Mouse (Mus musculus) spleen, embryonic (tissue): ENCODE results near the gene Hnrnpll.

Experiments used
- CTCF ChIA-PET: fragments of 350-600 bp; sonication (Branson Sonifier 250); formaldehyde crosslinking; loops from one replicate; lab custom pipeline; 2022; lab: Charles Lee

Gene Hnrnpll

GRCm38 (mm10) chr17:80061783-80062619 lies at the start of gene Hnrnpll:
TSS of gene Hnrnpll (minus strand) at chr17:80062334.
- CTCF ChIA-PET, result interaction anchor here (0.6 kb wide), 1 partner anchor 14 kb away, joined by 3 read pairs; no protein-coding TSS in a partner anchor

- CTCF ChIA-PET, result no interaction called here
Observed at GRCm38 (mm10) chr17:80105348-80105978, 43.3 kb upstream of the Hnrnpll start.

DNA sequence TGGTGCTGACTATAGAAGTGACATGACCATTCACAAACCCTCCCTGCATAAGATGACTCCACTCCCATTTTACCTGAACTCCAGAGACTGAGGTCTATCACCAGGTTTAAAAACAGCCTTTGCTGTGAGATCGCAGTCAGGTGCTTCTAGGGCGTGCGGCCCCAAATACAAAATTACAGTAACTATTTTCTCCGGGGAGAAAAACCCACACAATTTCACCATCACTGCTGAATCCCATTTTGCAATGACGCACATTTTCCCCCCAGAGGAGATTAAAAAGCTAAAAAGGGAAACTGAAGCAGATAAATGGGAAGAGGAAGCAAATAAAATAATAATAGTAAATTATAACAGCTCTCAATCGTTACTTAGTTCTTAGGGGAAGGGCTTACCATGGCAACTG lies 37.7 kb upstream of the Hnrnpll start:
- CTCF ChIA-PET, result no interaction called here

DNA sequence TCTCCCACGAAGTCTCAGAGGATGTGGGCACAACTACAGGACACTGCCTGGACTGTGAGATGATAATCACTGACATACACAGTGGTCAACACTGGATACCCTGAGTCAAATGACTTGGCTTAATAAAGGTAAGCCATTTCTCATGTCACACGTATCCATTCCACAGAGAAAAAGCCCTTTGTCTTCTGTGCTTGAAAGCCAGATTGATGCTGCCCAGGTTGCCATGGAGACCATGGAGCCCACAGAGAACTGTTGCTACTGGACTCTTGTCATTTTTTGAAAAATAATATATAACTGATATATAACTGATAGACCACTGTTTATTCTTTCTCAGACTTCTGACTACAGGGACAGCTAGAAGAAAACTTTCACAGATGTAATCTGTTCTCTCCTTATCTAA lies 35.1 kb upstream of the Hnrnpll start:
- CTCF ChIA-PET, result interaction anchor here (1.1 kb wide), 1 partner anchor 15 kb away, joined by 4 read pairs; no protein-coding TSS in a partner anchor

- CTCF ChIA-PET, result interaction anchor here (0.6 to 1.1 kb wide), 3 partner anchors 15 to 463 kb away, joined by 4 to 5 read pairs (median 5); no protein-coding TSS in a partner anchor
Observed at GRCm38 (mm10) chr17:80096720-80097114, 34.6 kb upstream of the Hnrnpll start.

DNA sequence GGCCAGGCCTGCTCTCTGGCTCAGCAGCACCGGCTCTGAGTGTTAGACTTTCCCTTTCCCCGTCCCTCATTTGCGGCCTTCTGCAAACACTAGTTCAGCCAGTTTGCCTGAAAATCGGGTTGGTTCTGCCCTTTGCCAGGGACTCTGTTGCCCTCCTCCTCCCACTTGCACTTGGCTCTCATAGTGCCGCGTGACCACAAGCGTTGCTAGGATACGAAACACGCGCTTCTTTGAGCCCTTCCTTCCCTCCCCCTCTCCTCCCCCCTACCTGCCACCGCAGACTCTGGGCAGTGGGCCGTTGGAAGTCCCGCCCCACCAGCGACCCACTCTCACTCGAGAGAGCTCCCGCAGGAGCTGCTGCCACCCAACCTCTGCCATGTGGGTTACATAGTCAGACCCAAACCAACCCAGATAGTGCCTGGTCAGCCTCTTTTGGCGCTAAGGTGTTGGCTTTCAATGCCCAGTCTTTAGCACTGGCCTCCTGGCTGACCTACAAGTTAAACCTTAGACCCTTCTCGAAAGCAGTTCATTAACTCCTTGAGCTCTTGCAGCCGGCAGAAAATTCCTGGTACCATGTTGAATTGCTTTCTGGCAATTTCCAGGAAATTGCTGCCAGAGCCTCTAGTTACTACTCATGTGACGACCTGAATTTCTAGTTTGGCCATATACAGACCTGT lies 34.0 kb upstream of the Hnrnpll start:
- CTCF ChIA-PET, result interaction anchor here (0.6 to 1.1 kb wide), 3 partner anchors 16 to 463 kb away, joined by 4 to 5 read pairs (median 5); no protein-coding TSS in a partner anchor

- CTCF ChIA-PET, result no interaction called here
Observed at GRCm38 (mm10) chr17:80095254-80095899, 33.2 kb upstream of the Hnrnpll start.

GRCm38 (mm10) chr17:80091879-80092549 lies 29.9 kb upstream of the Hnrnpll start:
- CTCF ChIA-PET, result no interaction called here

- CTCF ChIA-PET, result no interaction called here
Observed at GRCm38 (mm10) chr17:80090551-80090950, 28.4 kb upstream of the Hnrnpll start.

DNA sequence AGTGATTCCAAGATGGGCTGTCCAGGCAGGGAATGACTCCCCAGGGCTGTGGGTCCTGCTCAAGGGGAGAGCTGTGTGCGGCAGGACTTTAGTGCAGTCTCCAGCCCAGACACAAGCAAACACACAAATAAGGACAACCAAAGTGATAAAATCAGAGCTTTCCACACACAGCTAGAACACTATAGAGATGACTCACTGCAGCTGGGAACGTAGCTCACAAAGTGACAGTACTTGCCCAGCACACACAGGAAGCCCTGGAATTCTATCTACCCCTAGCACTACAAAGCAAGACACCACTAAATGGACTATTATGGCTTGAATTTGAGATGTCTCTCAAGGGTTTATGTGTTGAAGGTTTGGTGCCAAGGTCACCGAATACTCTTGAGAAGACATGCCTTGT lies 26.0 kb upstream of the Hnrnpll start:
- CTCF ChIA-PET, result no interaction called here

DNA sequence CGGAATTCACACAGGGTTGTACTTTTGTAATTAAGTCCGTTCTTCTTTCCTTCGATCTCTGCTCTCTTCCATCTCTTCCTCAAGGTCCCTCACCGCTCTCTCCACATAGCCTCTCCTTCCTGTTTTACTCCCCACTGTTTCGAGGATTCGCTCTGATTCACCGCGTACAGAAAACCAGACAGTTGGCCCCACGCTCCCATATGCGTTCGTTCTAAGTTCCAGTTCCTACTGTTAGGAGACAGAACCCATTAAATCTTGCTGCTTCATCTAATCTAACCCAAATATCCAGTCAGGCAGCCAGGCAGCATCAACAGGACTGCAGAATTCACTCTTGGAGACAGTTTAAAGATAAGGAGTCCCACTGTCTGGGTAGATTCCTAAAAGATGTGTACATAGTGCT lies 24.5 kb upstream of the Hnrnpll start:
- CTCF ChIA-PET, result no interaction called here

DNA sequence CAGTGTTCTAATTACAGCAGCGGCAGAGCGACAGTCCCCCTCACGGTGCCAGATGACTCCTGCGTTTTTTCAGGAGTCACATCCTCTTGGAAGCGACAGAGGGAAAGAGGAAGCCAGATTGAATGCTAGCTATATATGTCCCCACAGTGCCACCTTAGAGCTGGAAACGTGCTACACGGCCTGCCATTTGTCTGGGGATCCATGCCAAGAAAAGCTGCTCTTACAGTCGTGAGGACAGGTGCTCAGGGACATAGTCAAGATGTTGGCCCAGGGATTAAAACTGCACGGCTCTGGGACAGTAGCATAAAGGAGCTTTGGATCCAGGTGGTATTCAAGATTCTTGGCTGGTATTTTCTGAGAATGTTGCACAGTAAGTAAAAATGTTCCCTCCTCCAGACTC lies 22.3 kb upstream of the Hnrnpll start:
- CTCF ChIA-PET, result no interaction called here

DNA sequence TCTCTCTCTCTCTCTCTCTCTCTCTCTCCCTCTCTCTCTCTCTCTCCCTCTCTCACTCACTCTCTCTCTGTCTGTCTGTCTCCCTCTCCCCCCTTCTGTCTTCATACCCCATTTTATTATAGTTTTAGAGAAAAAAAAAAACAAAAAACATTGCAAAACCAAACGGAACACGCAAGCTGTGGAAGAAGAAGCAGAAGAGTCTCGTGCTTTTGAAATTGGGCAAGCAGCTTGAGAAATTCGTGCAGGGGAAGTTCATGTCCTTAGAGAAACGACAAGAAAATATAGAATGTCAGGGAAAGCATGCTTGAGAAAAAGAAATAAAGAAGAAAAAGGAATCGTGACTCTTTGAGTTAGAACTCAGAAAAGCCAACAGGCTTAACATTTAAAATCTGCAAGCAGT lies 21.1 kb upstream of the Hnrnpll start:
- CTCF ChIA-PET, result interaction anchor here (0.7 kb wide), 1 partner anchor 1755 kb away, joined by 4 read pairs; no protein-coding TSS in a partner anchor

GRCm38 (mm10) chr17:80078726-80079125 lies 16.6 kb upstream of the Hnrnpll start:
- CTCF ChIA-PET, result interaction anchor here (0.6 kb wide), 1 partner anchor 39 kb away, joined by 7 read pairs; no protein-coding TSS in a partner anchor

GRCm38 (mm10) chr17:80067257-80067656 lies 5.1 kb upstream of the Hnrnpll start:
- CTCF ChIA-PET, result no interaction called here

DNA sequence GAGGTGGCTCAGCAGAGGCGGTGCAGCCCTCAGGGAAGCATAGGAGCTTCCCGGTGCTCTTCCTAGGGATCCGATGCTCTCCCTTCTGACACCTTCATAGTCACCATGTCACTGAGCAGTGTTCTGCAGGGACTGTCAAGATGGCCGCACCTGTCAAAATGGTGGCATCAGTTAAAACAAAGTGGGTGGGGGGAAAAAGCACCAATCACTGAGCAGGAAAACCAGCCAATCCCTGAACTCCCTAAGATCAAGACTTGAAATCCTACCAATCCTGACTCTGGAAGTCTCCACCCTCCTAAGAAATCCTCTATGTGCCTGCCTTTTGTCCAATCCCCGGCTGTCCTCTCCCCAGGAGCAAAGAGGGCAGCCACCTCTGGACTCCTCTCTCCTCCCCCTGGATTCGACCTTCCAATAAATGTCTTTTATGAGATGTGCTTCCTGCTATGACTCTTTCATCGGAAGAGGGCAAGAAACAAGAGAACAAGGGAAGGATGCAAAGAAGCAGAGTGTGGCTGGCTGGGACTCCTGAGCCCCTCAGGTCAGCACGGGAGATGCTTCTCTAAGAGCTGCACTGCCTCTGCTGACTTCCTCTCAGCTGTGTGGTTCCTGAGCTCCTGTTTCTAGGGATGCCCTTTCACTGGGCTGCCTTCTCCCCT lies 1.8 kb upstream of the Hnrnpll start:
- CTCF ChIA-PET, result interaction anchor here (0.6 to 1.5 kb wide), 2 partner anchors 11 to 21 kb away, joined by 3 read pairs; no protein-coding TSS in a partner anchor

DNA sequence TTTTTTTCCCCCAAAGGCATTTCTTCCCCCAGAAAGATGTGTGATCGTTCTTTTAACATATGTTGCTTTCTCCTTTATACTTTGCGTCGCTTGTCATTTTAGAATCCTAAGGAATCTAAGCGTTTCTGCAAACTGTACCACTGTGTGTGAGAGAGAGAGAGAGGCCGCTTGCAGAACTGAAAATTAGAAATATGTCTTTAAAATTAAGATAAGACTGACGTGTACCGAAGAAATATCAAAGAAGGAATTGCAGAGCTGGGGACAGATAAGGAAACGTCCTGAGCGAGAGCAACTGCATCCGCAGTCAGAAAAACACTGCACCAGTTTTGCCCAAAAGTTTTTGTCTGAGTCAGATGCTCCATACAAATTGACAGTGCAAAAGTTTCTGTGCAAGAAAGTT lies 1.3 kb upstream of the Hnrnpll start:
- CTCF ChIA-PET, result interaction anchor here (0.6 kb wide), 1 partner anchor 22 kb away, joined by 3 read pairs; no protein-coding TSS in a partner anchor

DNA sequence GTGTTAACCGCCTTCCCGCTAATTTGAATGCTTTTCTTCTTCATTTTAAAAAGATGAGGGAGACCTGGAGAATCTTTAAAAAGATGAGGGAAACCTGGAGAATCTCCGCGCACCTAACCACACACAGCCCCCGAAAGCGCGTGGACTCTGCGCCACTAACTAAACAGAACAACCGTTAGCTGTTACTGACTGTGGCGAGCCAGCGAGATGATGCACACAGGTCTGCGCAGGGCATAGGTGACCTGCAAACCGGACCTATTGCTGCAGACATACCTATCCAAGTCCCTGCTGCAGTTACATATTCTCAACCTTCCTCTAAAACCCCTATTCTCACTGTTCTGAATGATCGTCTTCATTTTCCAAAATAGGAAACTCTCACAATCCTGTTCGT lies 481 bp upstream of the Hnrnpll start:
- CTCF ChIA-PET, result no interaction called here

DNA sequence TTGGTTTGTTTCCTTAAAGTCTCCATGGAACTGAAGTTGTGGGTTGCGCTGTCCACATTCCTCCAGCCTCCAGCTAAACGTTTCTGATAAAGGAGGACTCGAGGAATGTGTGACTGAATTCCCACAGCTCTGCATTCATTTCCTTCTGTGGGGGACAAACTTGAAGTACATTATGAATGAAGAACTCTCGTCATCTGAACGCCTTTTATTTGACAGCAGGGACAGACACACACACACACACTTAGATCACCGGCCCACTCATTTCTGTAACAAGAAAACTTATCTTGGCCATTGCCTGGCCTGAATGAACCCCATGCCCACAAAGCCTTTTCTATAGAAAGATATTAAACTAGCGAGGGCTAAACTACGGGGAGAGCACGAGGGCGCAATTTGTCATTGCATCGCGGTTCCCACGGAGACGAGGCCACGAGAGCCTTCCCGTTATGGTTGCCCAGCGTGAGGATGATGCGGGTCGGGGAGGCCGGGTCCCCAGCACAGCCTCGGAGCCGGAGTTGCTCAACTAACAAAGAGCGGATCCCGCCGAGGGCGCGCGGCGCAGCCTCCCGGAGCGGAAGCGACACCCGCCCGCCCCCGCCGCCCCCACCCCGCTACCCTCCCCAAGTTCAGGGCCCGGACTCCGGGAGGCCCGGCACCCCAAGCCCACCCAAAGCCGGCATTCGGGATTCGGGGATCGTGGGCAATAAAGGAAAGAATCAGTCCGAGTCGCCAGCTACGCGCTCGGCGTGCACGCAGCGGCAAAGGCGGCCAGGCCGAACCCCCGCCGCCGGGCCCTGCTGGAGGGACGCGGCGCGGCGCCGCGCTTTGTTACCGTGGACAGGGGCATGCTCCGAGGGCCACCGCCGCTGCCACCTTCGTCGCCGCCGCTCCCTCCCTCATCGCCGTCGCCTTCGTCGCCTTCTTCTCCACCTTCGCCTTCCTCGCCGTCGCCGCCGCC lies 1.0 kb downstream of the Hnrnpll start:
- CTCF ChIA-PET, result interaction anchor here (0.6 kb wide), 1 partner anchor 13 kb away, joined by 3 read pairs; no protein-coding TSS in a partner anchor
